Mouse (Mus musculus) liver, embryonic 14.5 days (tissue): Measurements from ENCODE around the gene Oard1.

Experiments used
- CTCF ChIP-seq: IDR thresholded peaks from 2 replicates; pipeline ENCODE4 v1.5.1; 2016; ENCODE audit warnings: antibody characterized with exemption, low read depth, control low read depth
- EP300 ChIP-seq: IDR thresholded peaks from 2 replicates; pipeline ENCODE4 v1.6.1; 2016; ENCODE audit warnings: antibody characterized with exemption, low read depth

DNA sequence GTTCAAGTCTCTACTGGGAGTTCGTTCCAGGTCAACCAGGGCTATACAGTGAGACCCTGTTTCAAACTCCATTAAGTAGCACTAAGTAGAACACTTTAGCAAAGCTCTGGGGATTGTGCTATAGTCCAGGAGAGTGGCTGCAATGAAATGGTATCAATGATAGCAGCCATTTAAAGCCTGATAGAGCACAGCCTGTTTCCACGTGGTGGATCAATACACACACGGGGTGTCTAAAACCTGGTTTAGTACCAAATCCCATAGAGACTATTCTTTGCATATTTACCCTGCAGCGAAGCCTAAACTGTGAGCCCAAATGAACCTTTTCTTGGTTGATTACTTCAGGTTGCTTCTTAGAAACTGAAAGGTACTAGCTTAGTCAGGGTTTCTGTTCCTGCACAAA, 8.1 kb upstream of the Oard1 start:
- TF ChIP-seq EP300, result no peak
- no peak for TF ChIP-seq CTCF
